Mouse (Mus musculus): ENCODE measurements around the gene Fut4. TPM values are rescaled to one million over a fixed set of nuclear protein-coding genes. Genes with fewer than 3 reads are reported as not detected.

Fut4 gene
- 2.2 TPM for polyA plus RNA-seq (2014; fragmentation: Illumina TruSeq; extraction: RNeasy Lipid Tissue Mini Kit (QIAGEN cat#74804); ENCODE audit: low read depth, low replicate concordance)

DNA sequence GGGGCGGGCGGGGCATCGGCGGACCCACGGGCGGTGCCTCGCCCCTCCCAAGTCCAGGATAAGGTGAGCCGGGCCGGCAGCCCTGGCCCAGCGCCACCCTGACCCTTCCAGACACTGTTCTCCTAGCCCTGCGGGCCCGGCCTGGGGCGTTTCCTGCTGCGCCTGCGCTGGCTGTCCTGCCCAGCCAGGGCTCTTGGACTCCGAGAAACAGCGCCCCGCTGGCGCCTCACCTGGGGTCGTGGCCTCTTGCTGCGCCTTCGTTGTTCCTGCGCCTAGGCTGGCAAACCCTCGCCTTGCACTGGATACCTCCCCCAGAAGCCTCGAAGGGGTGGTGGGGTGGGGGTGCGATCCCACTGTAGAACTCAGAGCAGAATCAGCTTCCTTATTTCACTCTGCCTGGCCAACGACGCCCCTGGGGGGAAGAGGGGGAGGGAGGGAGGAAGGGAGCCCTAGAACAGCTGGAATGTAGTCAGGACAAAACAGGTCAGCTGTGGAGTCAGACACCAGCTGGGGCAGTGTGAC lies at the start of gene Fut4:
Gene Fut4, minus strand, starts transcription at position 393 of the 522 bp plus-strand sequence.

DNA sequence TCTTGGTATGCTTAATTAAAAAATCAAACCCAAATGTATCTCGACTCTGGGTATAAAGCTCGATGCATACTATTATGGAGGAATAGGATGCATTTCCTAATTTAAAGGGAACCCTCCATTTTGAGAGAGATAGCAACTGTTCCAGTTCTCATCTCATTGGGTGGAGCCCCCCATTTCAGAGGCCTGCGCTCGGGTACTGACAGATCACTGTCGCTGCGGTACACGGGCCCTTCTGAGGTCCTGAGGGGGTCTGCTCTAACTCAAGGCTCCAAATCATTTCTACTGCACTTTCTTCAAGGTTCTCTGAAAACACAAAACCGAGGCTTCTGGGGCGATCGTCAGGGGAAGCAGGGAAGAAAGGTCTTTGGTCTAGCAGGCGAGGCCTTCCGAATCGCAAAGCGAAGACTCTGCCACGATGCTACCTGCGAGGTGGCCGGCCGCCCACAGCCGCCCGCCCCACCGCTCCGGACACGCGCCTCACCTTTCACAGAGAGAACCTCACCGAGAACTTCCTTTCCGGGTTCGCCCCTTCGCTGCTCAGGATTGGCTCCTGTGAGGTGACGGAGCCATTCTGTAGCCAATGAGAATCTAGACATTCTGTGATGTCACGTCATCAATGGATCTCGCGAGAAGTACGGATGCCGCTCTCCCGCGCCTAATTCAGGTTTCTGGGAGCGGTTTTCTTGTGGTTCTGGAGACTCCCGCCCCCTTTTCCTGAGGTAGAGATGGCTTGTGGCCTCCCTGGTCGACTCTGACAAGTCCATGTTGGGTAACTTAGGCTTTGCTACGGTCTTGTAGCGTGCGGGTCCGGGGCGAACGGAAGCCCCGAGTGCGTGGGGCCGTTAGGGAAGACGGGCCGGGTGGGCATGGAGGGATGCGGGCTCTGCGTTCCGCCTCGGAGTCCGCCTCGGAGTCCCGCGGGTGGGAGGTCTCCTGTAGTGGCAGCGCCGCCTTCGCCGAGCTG lies 32.1 kb upstream of the Fut4 start, which contains the start of the genes Mre11a and Ankrd49:
Gene Mre11a, plus strand, starts transcription at position 616 of the 964 bp plus-strand sequence.
Gene Ankrd49, minus strand, starts transcription at position 818 of the 964 bp plus-strand sequence.

DNA sequence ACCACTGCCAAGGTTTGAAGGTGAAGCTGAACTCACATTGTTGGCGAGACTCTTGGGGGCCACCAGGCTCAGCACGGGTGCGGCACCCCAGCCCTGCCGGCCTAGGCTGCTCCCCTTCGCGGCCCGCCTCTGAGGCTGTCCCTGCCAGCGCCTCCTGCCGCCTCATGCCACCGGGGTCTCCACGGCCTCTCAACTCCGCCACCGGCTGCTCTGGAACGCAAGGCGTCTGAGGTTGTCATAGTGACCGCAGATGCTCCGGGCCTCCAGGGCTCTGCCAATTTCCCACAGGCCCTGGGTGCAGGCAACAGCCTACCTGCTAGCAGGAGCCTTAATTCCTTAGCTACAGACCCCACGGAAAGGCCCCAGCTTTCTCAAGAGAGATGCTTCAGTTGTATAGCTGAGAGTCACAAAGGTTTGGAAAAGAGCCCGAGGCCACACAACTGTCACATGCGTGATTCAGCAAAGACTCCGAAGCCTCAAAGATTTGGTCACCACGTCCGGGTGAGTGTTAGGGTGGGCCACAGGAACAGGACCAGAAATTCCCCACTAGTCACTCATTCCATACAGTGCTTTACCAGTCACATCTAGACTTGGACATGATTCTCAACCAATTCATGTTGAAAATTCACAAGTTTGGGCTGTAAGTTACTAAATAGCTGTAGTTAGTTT lies 18.7 kb upstream of the Fut4 start, which contains the start of gene 1700012B09Rik:
Gene 1700012B09Rik, minus strand, starts transcription at position 228 of the 669 bp plus-strand sequence.

DNA sequence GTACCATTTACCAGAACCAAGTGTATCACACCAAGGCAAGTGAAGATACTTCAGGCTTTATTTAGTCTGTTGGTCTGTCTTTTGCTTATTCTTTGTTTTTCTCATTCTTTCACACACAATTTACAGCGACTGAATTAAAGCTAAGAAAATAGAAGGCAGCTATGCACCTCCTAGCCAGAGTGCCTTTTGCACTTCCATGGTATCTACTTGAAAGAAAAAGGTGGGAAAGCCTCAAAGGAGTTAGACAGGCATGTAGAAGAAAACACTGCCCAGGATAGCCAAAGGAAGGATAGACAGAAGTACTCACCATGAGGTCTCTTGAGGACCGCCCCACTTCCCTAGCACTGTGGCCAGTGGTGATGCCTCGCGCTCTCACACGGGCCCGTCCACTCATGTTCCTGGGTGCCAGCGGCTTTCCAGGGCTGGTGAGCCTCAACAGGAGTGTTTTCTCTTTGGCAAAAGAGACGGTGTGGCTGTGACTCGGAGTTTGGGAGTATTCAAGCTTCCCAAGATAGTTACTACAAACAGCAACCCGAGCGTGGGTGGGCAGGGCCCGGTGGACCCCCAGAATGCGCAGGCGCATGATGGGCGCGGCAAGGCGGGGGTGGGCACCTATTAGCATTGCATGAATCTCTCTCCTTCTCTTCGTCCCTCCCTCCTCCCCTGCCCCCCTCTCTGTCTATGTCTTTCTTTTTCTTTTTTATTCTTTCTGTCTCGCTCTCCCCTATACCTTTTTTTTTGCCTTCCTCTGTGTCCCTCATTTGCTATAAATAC lies 11.9 kb downstream of the Fut4 start, which contains the start of gene Piwil4:
Gene Piwil4, minus strand, starts transcription at position 583 of the 774 bp plus-strand sequence.

Other genes with a start within 250 kb of the Fut4 start
- gene Amotl1, start 107.3 kb downstream of the Fut4 start, polyA plus RNA-seq (2014; fragmentation: Illumina TruSeq; extraction: RNeasy Lipid Tissue Mini Kit (QIAGEN cat#74804); ENCODE audit: low read depth, low replicate concordance) = 14.9 TPM
- gene Piwil4, start 11.7 kb downstream of the Fut4 start, polyA plus RNA-seq (2014; fragmentation: Illumina TruSeq; extraction: RNeasy Lipid Tissue Mini Kit (QIAGEN cat#74804); ENCODE audit: low read depth, low replicate concordance) = not detected
- gene 1700012B09Rik, start 18.6 kb upstream of the Fut4 start, polyA plus RNA-seq (2014; fragmentation: Illumina TruSeq; extraction: RNeasy Lipid Tissue Mini Kit (QIAGEN cat#74804); ENCODE audit: low read depth, low replicate concordance) = not detected
- 56.2 TPM for gene Mre11a, start 32.3 kb upstream of the Fut4 start, polyA plus RNA-seq (2014; fragmentation: Illumina TruSeq; extraction: RNeasy Lipid Tissue Mini Kit (QIAGEN cat#74804); ENCODE audit: low read depth, low replicate concordance)
- gene Ankrd49, start 32.5 kb upstream of the Fut4 start, polyA plus RNA-seq (2014; fragmentation: Illumina TruSeq; extraction: RNeasy Lipid Tissue Mini Kit (QIAGEN cat#74804); ENCODE audit: low read depth, low replicate concordance) = 44.9 TPM
- gene Gpr83, start 107.8 kb upstream of the Fut4 start, polyA plus RNA-seq (2014; fragmentation: Illumina TruSeq; extraction: RNeasy Lipid Tissue Mini Kit (QIAGEN cat#74804); ENCODE audit: low read depth, low replicate concordance) = not detected
- not detected for gene Izumo1r, start 151.6 kb upstream of the Fut4 start, polyA plus RNA-seq (2014; fragmentation: Illumina TruSeq; extraction: RNeasy Lipid Tissue Mini Kit (QIAGEN cat#74804); ENCODE audit: low read depth, low replicate concordance)